Mouse (Mus musculus) limb, embryonic 15.5 days (tissue): ENCODE results near the gene Lsp1. TPM values are rescaled to one million over a fixed set of nuclear protein-coding genes. Genes with fewer than 3 reads are reported as not detected.
A peak's percentile ranks its signal among the peaks of the same experiment; 100 is the strongest.

Source experiments
- ATAC-seq: fragments of 200-750 bp; cut with Nextera tagmentation; 2 replicates; pipeline ENCODE4 v1.8.0; 2017; ENCODE audit warnings: low read depth, moderate TSS enrichment; ENCODE audit not compliant: insufficient number of reproducible peaks, low FRiP score, low TSS enrichment
- H3K27ac ChIP-seq: fragments of 300-500 bp; sonication (generic); 2 replicates; pipeline ENCODE4 v1.5.1; 2015; ENCODE audit warnings: moderate library complexity, mild to moderate bottlenecking, inconsistent platforms
- H3K27me3 ChIP-seq: fragments of 300-500 bp; sonication (generic); 2 replicates; pipeline ENCODE4 v1.6.1; 2015; ENCODE audit warnings: inconsistent platforms
- H3K36me3 ChIP-seq: fragments of 300-500 bp; sonication (generic); 2 replicates; pipeline ENCODE4 v1.6.1; 2015; ENCODE audit warnings: inconsistent platforms
- H3K4me1 ChIP-seq: fragments of 300-500 bp; sonication (generic); 2 replicates; pipeline ENCODE4 v1.6.1; 2015; ENCODE audit warnings: inconsistent platforms
- H3K4me2 ChIP-seq: fragments of 300-500 bp; sonication (generic); 2 replicates; pipeline ENCODE4 v1.6.1; 2015; ENCODE audit warnings: mild to moderate bottlenecking, inconsistent platforms
- H3K4me3 ChIP-seq: fragments of 300-500 bp; sonication (generic); 2 replicates; pipeline ENCODE4 v1.5.1; 2015; ENCODE audit warnings: mild to moderate bottlenecking, inconsistent platforms
- H3K9ac ChIP-seq: fragments of 300-500 bp; sonication (generic); 2 replicates; pipeline ENCODE4 v1.6.1; 2015; ENCODE audit warnings: inconsistent platforms
- H3K9me3 ChIP-seq: fragments of 300-500 bp; sonication (generic); 2 replicates; pipeline ENCODE4 v1.6.1; 2016; ENCODE audit warnings: inconsistent platforms
- WGBS: fragments of 180-500 bp; shearing (Covaris S2); methylation state at CpG from one replicate; pipeline ENCODE4 v1.1.7; 2015; 5-methylcytosine and 5-hydroxymethylcytosine counted together
- polyA plus RNA-seq: library from polyadenylated mRNA; unstranded; fragments of >200 nt; fragmentation: Nextera tagmentation; extraction: Ambion mirVana; gene quantifications from 2 replicates; pipeline ENCODE4 v1.2.1, GENCODE M21; 2015

The Lsp1 gene
- polyA plus RNA-seq, 1 experiment from 2014 or later, result 57.3 TPM

DNA sequence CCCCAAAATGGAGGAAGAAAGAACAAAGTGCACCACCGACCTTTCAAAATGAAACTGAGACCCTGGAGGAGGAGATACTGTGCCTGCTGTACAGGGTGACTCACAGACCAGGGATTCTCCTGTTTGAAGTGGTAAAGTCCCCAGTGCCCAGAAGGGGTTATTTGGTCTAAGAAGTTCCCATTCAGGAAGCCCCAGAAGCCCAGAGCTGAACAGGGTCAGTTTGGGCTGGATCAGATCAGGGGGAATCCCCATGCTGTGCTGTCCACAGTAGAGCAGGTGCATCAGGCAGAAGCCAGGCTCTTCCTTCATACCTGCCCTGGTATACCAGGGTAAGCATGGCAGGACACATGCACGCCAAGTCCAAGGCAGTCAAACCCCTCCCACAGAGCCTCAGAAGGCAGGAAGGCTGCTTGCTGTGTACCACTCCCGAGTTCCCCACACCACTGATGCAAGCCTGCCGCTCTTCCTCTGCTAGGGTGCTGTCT, 2.0 kb downstream of the Lsp1 start:
- H3K36me3 ChIP-seq, result no peaks in the 10 kb centered on the region
- H3K9me3 ChIP-seq, result no peaks in the 10 kb centered on the region
- no peak overlapping the region for H3K9ac ChIP-seq
- 0 out of 2 replicates have a peak, but pooled peaks have one; percentile 5 for ATAC-seq
- peak overlapping the region; percentile 57 for H3K27ac ChIP-seq
- H3K4me1 ChIP-seq, result peaks cover 20% of the 10 kb centered on the region
- no peaks in the 10 kb centered on the region for H3K27me3 ChIP-seq
- 64% methylated on average over 4 of the region's 4 CpGs for WGBS
- no peak overlapping the region for H3K4me2 ChIP-seq
- H3K4me3 ChIP-seq, result no peak overlapping the region

DNA sequence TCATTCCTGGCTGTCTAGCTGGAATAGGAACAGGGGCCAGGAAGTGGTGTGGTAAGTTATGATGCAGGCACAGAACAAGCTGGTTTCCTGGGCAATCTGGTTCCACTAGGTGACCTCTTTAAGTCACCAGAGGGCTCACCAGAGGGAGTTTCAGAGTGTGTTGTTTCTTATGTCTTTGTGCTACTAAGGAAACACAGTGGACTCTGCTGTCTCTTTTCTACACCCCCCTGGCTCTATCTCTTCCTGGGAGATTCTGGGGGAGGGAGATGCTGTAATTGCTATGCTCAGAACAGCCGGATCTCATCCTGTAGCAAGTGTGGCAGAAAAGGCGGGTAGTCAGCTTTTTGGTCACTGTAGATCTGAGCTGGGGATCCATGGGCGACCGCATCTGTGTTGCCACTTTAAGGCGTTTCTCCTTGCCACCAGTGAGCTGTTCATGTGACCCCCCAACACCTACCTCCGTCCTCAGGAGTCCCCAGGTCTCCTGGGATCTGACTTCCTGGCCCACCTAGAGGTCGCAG, 9.6 kb downstream of the Lsp1 start:
- no peaks in the 10 kb centered on the region for H3K36me3 ChIP-seq
- H3K27me3 ChIP-seq, result no peaks in the 10 kb centered on the region
- peak overlapping the region; percentile 72 for H3K27ac ChIP-seq
- H3K4me1 ChIP-seq, result peaks cover 45% of the 10 kb centered on the region
- H3K4me2 ChIP-seq, result no peak overlapping the region
- no peaks in the 10 kb centered on the region for H3K9me3 ChIP-seq
- H3K9ac ChIP-seq, result no peak overlapping the region
- 76% methylated on average over 7 of the region's 7 CpGs for WGBS
- H3K4me3 ChIP-seq, result no peak overlapping the region
- no peak for ATAC-seq

DNA sequence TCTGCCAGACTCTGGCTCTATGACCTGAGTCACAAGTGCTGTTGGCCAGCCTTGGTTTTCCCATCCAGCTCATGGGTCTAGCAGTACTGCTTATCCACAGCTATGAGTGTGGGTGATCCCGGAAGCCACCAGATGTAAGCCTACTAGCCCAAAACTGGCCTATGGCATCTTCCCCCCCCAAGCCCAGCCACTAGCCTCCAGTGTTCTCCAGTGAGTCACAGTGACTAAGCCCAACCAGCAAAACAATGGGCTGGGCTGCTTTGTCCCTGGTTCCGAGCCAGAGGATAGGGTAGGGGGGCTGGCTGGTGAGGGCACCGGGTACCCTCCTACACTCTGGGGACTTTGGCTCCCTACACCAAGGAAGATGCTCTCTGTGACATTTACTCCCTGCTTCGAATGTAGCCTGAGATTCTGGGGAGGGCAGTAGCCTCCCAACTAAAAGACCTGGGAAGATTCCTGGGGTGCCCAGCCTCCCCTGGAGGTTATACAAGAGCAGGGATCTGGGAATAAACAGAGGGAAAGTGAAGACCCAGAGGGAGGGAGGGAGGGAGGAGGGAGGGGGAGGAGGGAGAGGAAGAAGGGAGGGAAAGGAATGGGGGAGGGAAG, 10.3 kb downstream of the Lsp1 start:
- no peaks in the 10 kb centered on the region for H3K9me3 ChIP-seq
- 25% methylated on average over 4 of the region's 4 CpGs for WGBS
- peak overlapping the region; percentile 83 for H3K27ac ChIP-seq
- no peak overlapping the region for H3K4me3 ChIP-seq
- no peak overlapping the region for H3K4me2 ChIP-seq
- no peaks in the 10 kb centered on the region for H3K27me3 ChIP-seq
- no peak for ATAC-seq
- H3K4me1 ChIP-seq, result peaks cover 48% of the 10 kb centered on the region
- no peak overlapping the region for H3K9ac ChIP-seq
- H3K36me3 ChIP-seq, result no peaks in the 10 kb centered on the region

DNA sequence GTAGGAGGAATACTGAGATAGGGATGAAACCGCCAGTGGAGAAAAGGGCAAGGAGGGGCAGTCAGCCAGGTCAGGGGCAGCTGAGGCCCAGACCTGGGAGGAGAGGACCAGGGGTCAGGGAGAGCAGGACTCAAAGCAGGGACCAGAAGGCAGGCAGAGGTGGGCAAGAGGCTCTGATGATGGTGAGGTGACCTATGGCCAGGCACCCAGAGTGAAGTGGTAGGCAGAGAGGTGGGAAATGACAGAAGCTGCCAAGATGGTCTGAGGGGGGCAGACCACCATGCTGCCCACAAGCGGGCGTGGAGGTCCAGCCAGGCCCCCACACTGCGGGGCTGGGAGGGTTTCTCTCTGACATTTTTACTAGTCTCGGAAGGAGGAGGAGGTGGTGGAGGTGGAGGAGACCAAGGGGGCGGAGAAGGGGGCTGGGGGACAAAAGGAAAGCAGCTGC, 10.8 kb downstream of the Lsp1 start:
- H3K4me3 ChIP-seq, result peak overlapping the region; percentile 15; the same call in 1 of the 2 replicates
- H3K27ac ChIP-seq, result peak overlapping the region; percentile 83
- H3K9me3 ChIP-seq, result no peaks in the 10 kb centered on the region
- 0 out of 2 replicates have a peak, but pooled peaks have one; percentile 15 for ATAC-seq
- H3K27me3 ChIP-seq, result no peaks in the 10 kb centered on the region
- H3K4me2 ChIP-seq, result peak overlapping the region; percentile 34
- no peak overlapping the region for H3K9ac ChIP-seq
- H3K36me3 ChIP-seq, result no peaks in the 10 kb centered on the region
- H3K4me1 ChIP-seq, result peaks cover 50% of the 10 kb centered on the region
- 22% methylated on average over 6 of the region's 6 CpGs for WGBS

DNA sequence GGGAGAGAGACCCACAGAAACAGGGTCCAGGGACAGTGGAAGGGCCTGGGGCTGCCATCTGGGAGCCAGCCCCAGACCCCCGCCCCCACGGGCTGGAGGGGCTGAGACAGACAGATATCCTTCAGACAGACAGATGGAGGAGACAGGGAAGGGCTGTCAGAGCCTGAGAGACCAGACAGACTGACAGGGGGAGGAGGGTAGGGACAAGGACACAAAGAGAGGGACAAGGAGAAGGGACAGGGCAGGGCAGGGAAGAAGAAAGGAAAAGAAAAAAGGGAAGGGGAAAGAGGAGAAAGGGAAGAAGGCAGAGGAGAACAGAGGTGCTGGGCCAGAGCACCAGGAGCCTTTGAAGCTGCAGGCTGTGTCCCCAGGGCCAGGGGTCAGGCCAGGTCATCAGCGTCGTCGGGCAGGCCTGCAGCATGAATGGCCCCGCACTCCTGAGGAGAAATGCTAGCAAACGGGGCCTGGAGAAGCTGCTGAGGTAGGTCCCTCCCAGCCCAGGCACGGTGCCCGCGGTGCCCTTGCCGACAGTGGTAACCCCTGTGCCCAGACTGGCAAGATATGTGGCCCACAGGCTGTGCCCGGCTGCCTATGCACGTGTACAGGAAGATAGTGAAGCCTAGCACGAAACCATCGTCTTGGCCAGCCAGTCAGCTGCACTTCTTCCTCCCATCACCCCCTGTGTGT, 11.4 kb downstream of the Lsp1 start:
- no peaks in the 10 kb centered on the region for H3K36me3 ChIP-seq
- peak overlapping the region; percentile 34 for H3K4me2 ChIP-seq
- peak overlapping the region; percentile 23; the same call in 1 of the 2 replicates for H3K9ac ChIP-seq
- H3K4me1 ChIP-seq, result peaks cover 56% of the 10 kb centered on the region
- 27% methylated on average over 15 of the region's 15 CpGs for WGBS
- no peaks in the 10 kb centered on the region for H3K9me3 ChIP-seq
- peak overlapping the region; percentile 15 for H3K4me3 ChIP-seq
- peak overlapping the region; percentile 83 for H3K27ac ChIP-seq
- no peaks in the 10 kb centered on the region for H3K27me3 ChIP-seq
- 0 out of 2 replicates have a peak, but pooled peaks have one; percentile 5 for ATAC-seq

DNA sequence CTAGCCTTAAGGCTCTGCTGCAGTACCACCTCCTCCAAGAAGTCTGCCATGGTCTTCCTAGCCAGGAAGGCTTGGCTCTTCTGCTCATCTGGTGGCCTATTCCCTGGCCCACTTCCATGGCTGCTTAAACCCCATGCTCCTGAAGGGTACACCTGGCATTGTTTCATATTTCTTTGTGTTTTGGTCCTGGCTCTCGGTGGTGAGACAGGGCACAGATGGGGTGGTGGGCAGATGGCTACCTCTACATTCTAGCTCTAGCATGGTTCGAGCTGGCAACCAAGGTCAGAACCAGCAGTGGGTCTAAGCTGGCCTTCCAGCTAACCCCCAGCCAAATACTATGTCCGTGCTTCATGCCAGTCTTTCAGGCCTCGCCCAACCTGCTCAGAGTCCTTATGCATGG, 12.3 kb downstream of the Lsp1 start:
- Histone ChIP-seq H3K27me3 (no peaks in the 10 kb centered on the region), H3K36me3 (no peaks in the 10 kb centered on the region), H3K4me2 (peak overlapping the region; percentile 34; the same call in 1 of the 2 replicates), H3K4me3 (no peak overlapping the region), H3K9ac (no peak overlapping the region), H3K9me3 (no peaks in the 10 kb centered on the region), H3K4me1 (peaks cover 63% of the 10 kb centered on the region), H3K27ac (0 out of 2 replicates have a peak overlapping the region, but pooled peaks have one; percentile 83)
- ATAC-seq, result no peak
- 89% methylated on average over 4 of the region's 4 CpGs for WGBS

DNA sequence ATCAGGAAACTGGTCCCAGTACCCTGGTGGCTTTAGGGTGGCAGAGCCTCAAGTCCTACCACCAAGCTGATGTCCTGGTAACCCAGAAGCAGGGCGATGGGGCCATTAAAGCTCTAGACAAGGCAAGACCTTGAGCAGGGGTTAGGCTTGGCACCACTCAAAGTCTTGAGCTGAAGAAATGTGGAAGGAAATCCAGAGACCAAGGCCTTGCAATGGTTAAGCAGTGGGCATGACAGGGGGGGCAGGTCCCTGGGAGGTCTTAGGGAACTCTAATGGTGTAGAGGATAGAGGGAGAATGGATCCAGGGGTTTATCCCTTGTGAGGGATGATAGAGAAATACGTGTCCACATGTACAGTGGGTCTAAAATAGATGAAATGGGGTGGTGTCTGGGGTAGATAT, 12.9 kb downstream of the Lsp1 start:
- H3K27ac ChIP-seq, result 0 out of 2 replicates have a peak overlapping the region, but pooled peaks have one; percentile 23
- H3K9ac ChIP-seq, result no peak overlapping the region
- no peaks in the 10 kb centered on the region for H3K36me3 ChIP-seq
- H3K27me3 ChIP-seq, result no peaks in the 10 kb centered on the region
- WGBS, result 88% methylated on average over 2 of the region's 2 CpGs
- no peak overlapping the region for H3K4me2 ChIP-seq
- peaks cover 63% of the 10 kb centered on the region for H3K4me1 ChIP-seq
- no peaks in the 10 kb centered on the region for H3K9me3 ChIP-seq
- ATAC-seq, result no peak
- H3K4me3 ChIP-seq, result no peak overlapping the region

DNA sequence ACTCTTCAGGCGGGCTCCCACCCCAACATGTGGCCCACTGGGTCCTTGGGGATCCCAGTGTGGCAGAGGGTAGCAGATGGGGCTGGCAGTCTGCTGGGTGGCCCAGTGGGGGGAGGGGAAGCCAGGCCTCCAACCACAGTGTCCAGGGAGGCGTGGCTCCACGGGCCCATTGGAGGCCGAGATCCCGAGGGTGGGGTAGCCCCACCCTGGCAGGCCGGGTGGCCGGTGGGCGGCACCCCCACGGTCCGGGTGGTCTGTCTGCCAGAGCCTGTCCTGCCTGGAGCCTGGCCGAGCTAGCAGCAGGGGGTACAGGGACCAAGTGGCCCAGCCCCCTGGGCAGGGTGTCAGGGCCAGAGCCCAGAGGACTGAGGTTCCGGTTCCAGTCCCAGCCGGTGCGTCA, 14.2 kb downstream of the Lsp1 start:
- H3K27ac ChIP-seq, result peak overlapping the region; percentile 27; the same call in 1 of the 2 replicates

DNA sequence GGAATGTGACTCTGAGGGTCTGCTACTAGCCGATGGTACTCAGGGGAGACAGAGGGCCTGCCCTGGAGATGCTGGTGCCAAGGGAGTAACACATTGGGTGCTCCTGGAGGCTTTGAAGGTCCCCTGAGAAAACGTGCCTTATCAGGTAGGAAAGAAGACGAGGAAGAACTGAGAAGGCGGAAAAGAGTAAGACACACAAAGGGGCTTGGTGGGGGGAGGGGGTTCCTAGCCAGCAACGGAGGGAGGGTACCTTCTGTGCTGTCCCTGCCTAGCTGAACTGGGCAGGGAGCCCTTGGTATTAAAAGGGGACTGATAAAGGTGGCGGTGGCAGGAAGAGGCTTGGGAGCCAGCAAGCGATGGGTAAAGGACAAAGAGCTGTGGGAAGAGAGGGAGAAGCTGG, 15.0 kb downstream of the Lsp1 start:
- H3K4me1 ChIP-seq, result peaks cover 68% of the 10 kb centered on the region
- no peak overlapping the region for H3K4me2 ChIP-seq
- 79% methylated on average over 7 of the region's 7 CpGs for WGBS
- 0 out of 2 replicates have a peak overlapping the region, but pooled peaks have one; percentile 4 for H3K4me3 ChIP-seq
- H3K27me3 ChIP-seq, result no peaks in the 10 kb centered on the region
- H3K9me3 ChIP-seq, result no peaks in the 10 kb centered on the region
- H3K9ac ChIP-seq, result no peak overlapping the region
- peak overlapping the region; percentile 27 for H3K27ac ChIP-seq
- no peaks in the 10 kb centered on the region for H3K36me3 ChIP-seq
- ATAC-seq, result no peak

More for the DNA sequence above, 14.2 kb downstream of the Lsp1 start:
- 74% methylated on average over 14 of the region's 14 CpGs for WGBS
- Histone ChIP-seq H3K27me3 (no peaks in the 10 kb centered on the region), H3K4me3 (no peak overlapping the region), H3K36me3 (no peaks in the 10 kb centered on the region), H3K4me1 (peaks cover 66% of the 10 kb centered on the region), H3K4me2 (peak overlapping the region; percentile 12; the same call in 1 of the 2 replicates), H3K9ac (no peak overlapping the region), H3K9me3 (no peaks in the 10 kb centered on the region)
- ATAC-seq, result no peak

DNA sequence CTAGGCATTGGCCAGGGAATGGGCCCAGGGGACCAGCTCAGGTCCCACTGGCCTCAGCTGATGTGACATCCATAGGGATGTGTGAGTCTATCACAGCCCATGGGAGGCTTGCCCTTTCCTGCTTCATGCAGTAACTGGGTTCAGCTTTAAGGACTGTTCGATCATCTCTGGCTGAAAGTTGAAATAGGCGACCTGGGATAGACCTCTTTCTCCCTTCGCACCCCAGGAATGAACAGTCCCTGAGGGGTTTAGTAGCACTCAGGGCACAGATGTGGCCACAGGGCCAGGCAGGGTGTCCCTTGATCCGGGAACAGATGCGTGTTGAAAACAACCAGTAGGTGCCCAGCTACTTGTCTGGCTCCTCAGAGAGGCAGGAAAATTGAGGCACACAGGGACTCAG, 15.7 kb downstream of the Lsp1 start:
- H3K4me1 ChIP-seq, result peaks cover 68% of the 10 kb centered on the region
- peak overlapping the region; percentile 17; the same call in 1 of the 2 replicates for H3K27ac ChIP-seq
- H3K27me3 ChIP-seq, result no peaks in the 10 kb centered on the region
- 79% methylated on average over 5 of the region's 5 CpGs for WGBS
- no peaks in the 10 kb centered on the region for H3K36me3 ChIP-seq
- no peak overlapping the region for H3K4me3 ChIP-seq
- H3K4me2 ChIP-seq, result no peak overlapping the region
- no peaks in the 10 kb centered on the region for H3K9me3 ChIP-seq
- H3K9ac ChIP-seq, result no peak overlapping the region
- ATAC-seq, result no peak

DNA sequence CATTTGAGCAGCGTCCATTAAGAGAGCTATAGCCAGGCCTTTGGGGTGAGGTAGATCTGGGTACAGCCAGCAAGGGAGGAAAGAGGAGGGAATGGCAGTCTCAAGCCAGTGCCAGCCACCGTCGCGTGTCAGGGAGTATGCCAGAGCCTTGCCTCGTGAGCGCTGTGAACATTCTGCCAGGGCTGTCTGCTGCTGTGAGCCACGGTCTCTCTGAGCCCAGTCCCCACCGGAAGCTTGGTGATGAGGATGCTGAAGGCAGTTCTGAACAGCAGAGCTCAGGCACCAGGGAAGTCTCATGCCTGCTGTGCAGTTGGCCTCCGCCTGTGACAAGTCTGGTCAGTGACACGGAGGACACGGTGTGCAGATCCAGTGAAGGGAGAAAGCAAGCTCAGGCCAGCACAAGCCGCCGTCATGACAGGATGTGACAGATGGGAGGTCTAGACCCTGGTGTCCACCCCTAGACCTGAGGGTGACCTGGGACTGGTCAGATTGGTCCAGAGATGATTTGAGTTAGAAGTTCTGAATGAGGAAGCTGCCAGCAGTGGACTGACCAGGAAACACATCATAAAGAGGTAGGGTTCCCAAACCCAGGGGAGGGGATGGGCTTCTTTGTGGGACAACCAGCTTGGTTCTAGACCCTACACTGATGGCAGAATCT, 16.3 kb downstream of the Lsp1 start:
- 76% methylated on average over 13 of the region's 13 CpGs for WGBS
- peaks cover 68% of the 10 kb centered on the region for H3K4me1 ChIP-seq
- H3K4me3 ChIP-seq, result no peak overlapping the region
- no peaks in the 10 kb centered on the region for H3K9me3 ChIP-seq
- H3K27me3 ChIP-seq, result no peaks in the 10 kb centered on the region
- no peak for ATAC-seq
- H3K36me3 ChIP-seq, result no peaks in the 10 kb centered on the region
- no peak overlapping the region for H3K4me2 ChIP-seq
- peak overlapping the region; percentile 17 for H3K27ac ChIP-seq
- H3K9ac ChIP-seq, result no peak overlapping the region
